Mouse (Mus musculus): ENCODE measurements around the gene Rps6ka5. TPM values are rescaled to one million over a fixed set of nuclear protein-coding genes. Genes with fewer than 3 reads are reported as not detected.

The Rps6ka5 gene
- polyA plus RNA-seq, 1 experiment from 2014 or later: 3.2 TPM

- 0 out of 2 replicates have a peak, but pooled peaks cover 2% of the 10 kb centered on the region for H3K4me1 ChIP-seq (ENCODE audit: control insufficient read depth, insufficient read depth, low read length)
- H3K9ac ChIP-seq (ENCODE audit: low read length): no peak overlapping the region
- no peaks in the 10 kb centered on the region; the same call in 1 of the 2 replicates for H3K36me3 ChIP-seq (ENCODE audit: control insufficient read depth, insufficient read depth, low read length)
- H3K27ac ChIP-seq (ENCODE audit: low read depth, low read length): no peak overlapping the region
- WGBS: 92% methylated on average over 2 of the region's 2 CpGs
- H3K9me3 ChIP-seq (ENCODE audit: control insufficient read depth, low read length): no peaks in the 10 kb centered on the region
- no peaks in the 10 kb centered on the region for H3K27me3 ChIP-seq (ENCODE audit: control insufficient read depth, insufficient read depth, low read length)
- H3K4me3 ChIP-seq (ENCODE audit: low read depth, low read length): no peak overlapping the region
- H3K4me2 ChIP-seq: no peak overlapping the region
- ATAC-seq (ENCODE audit: low FRiP score) (no peak), DNase-seq (ENCODE audit: low spot score, missing footprints) (no peak)
Measured at GRCm38 (mm10) chr12:100504585-100504984, 222.2 kb downstream of the Rps6ka5 start.

GRCm38 (mm10) chr12:100503659-100504058, 223.1 kb downstream of the Rps6ka5 start:
- Histone ChIP-seq H3K9me3 (ENCODE audit: control insufficient read depth, low read length) (no peaks in the 10 kb centered on the region), H3K4me3 (ENCODE audit: low read depth, low read length) (no peak overlapping the region), H3K36me3 (ENCODE audit: control insufficient read depth, insufficient read depth, low read length) (peaks cover 8% of the 10 kb centered on the region), H3K27me3 (ENCODE audit: control insufficient read depth, insufficient read depth, low read length) (no peaks in the 10 kb centered on the region), H3K27ac (ENCODE audit: low read depth, low read length) (no peak overlapping the region), H3K9ac (ENCODE audit: low read length) (no peak overlapping the region), H3K4me1 (ENCODE audit: control insufficient read depth, insufficient read depth, low read length) (0 out of 2 replicates have a peak, but pooled peaks cover 2% of the 10 kb centered on the region), H3K4me2 (no peak overlapping the region)
- DNase-seq (ENCODE audit: low spot score, missing footprints) (no peak), ATAC-seq (ENCODE audit: low FRiP score) (no peak)
- WGBS: 89% methylated on average over 4 of the region's 4 CpGs

GRCm38 (mm10) chr12:100502544-100502943, 224.2 kb downstream of the Rps6ka5 start:
- 83% methylated on average over 3 of the region's 3 CpGs for WGBS
- Histone ChIP-seq H3K27me3 (ENCODE audit: control insufficient read depth, insufficient read depth, low read length) (no peaks in the 10 kb centered on the region), H3K27ac (ENCODE audit: low read depth, low read length) (no peak overlapping the region), H3K36me3 (ENCODE audit: control insufficient read depth, insufficient read depth, low read length) (peaks cover 8% of the 10 kb centered on the region), H3K4me3 (ENCODE audit: low read depth, low read length) (no peak overlapping the region), H3K9me3 (ENCODE audit: control insufficient read depth, low read length) (no peaks in the 10 kb centered on the region), H3K4me1 (ENCODE audit: control insufficient read depth, insufficient read depth, low read length) (0 out of 2 replicates have a peak, but pooled peaks cover 2% of the 10 kb centered on the region), H3K9ac (ENCODE audit: low read length) (no peak overlapping the region), H3K4me2 (no peak overlapping the region)
- DNase-seq (ENCODE audit: low spot score, missing footprints) (no peak), ATAC-seq (ENCODE audit: low FRiP score) (no peak)

GRCm38 (mm10) chr12:100501261-100501660, 225.5 kb downstream of the Rps6ka5 start:
- H3K9me3 ChIP-seq (ENCODE audit: control insufficient read depth, low read length): no peaks in the 10 kb centered on the region
- H3K27ac ChIP-seq (ENCODE audit: low read depth, low read length): no peak overlapping the region
- peaks cover 12% of the 10 kb centered on the region for H3K36me3 ChIP-seq (ENCODE audit: control insufficient read depth, insufficient read depth, low read length)
- ATAC-seq (ENCODE audit: low FRiP score): no peak
- no peak overlapping the region for H3K4me2 ChIP-seq
- DNase-seq (ENCODE audit: low spot score, missing footprints): no peak
- H3K27me3 ChIP-seq (ENCODE audit: control insufficient read depth, insufficient read depth, low read length): no peaks in the 10 kb centered on the region
- 0 out of 2 replicates have a peak, but pooled peaks cover 2% of the 10 kb centered on the region for H3K4me1 ChIP-seq (ENCODE audit: control insufficient read depth, insufficient read depth, low read length)
- whole genome bisulfite sequencing: 94% methylated on average over 4 of the region's 4 CpGs
- H3K9ac ChIP-seq (ENCODE audit: low read length): no peak overlapping the region
- H3K4me3 ChIP-seq (ENCODE audit: low read depth, low read length): no peak overlapping the region

GRCm38 (mm10) chr12:100499469-100499868, 227.3 kb downstream of the Rps6ka5 start:
- 94% methylated on average over 13 of the region's 13 CpGs for WGBS
- Histone ChIP-seq H3K4me3 (ENCODE audit: low read depth, low read length) (no peak overlapping the region), H3K27me3 (ENCODE audit: control insufficient read depth, insufficient read depth, low read length) (no peaks in the 10 kb centered on the region), H3K4me1 (ENCODE audit: control insufficient read depth, insufficient read depth, low read length) (0 out of 2 replicates have a peak, but pooled peaks cover 2% of the 10 kb centered on the region), H3K4me2 (no peak overlapping the region), H3K9ac (ENCODE audit: low read length) (no peak overlapping the region), H3K9me3 (ENCODE audit: control insufficient read depth, low read length) (no peaks in the 10 kb centered on the region), H3K36me3 (ENCODE audit: control insufficient read depth, insufficient read depth, low read length) (peaks cover 12% of the 10 kb centered on the region), H3K27ac (ENCODE audit: low read depth, low read length) (no peak overlapping the region)
- ATAC-seq (ENCODE audit: low FRiP score) (no peak), DNase-seq (ENCODE audit: low spot score, missing footprints) (no peak)

Other genes starting within 250 kb of the Rps6ka5 start
- 7.3 and 9.2 TPM in 2 replicates for gene Ttc7b, start 206.2 kb downstream of the Rps6ka5 start, polyA plus RNA-seq (2014; fragmentation: Nextera tagmentation; extraction: Ambion mirVana)
- 0.23 and 0.44 TPM in 2 replicates for gene Dglucy, start 52.1 kb upstream of the Rps6ka5 start, polyA plus RNA-seq (2014; fragmentation: Nextera tagmentation; extraction: Ambion mirVana)
- gene Gpr68, start 181.2 kb upstream of the Rps6ka5 start, polyA plus RNA-seq (2014; fragmentation: Nextera tagmentation; extraction: Ambion mirVana): 0.10 TPM in 1 of 2 replicates, not detected in the other